Mouse (Mus musculus): ENCODE data around the gene Gramd4. TPM values are rescaled to one million over a fixed set of nuclear protein-coding genes. Genes with fewer than 3 reads are reported as not detected.
A peak's percentile ranks its signal among the peaks of the same experiment; 100 is the strongest.
"Not testable (repeated sequence)": the region's sequence is repeated elsewhere in the genome, so short reads cannot be mapped to it uniquely, and the experiment has no call there.

The Gramd4 gene
- polyA plus RNA-seq, 1 experiment from 2014 or later = 41.7 TPM

GRCm38 (mm10) chr15:86177703-86178251, 120.3 kb downstream of the Gramd4 start:
- not testable (repeated sequence) for H3K9me3 ChIP-seq; H3K4me2 ChIP-seq; H3K4me3 ChIP-seq; H3K27me3 ChIP-seq (replicated peaks); H3K36me3 ChIP-seq (replicated peaks); ATAC-seq (replicated peaks); H3K9ac ChIP-seq; H3K27ac ChIP-seq
- 94% methylated on average over 2 of the region's 2 CpGs for WGBS
- peaks cover 28% of the 10 kb centered on the region for H3K4me1 ChIP-seq

DNA sequence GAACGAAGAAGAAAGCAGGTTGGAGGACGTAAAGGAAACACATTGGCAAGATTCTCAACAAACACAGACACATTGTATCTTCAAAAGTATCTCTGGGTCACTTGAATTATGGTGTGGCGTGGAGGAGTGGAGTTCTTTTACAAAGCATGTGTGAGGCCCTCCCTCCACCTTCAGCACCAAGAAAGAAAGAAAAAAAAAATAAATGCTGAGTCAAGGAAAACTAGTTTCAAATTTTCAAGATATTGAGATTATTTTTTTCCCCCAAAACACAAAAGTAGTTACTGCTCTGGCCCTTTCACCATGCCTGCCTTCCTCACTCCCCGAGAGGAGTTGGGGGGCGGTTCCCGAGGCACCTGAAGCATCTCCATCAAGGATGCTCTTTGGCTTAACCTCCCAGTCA, 121.1 kb downstream of the Gramd4 start:
- H3K36me3 ChIP-seq (replicated peaks) = no peaks in the 10 kb centered on the region
- no peak overlapping the region for H3K4me3 ChIP-seq
- H3K27me3 ChIP-seq (replicated peaks) = no peaks in the 10 kb centered on the region
- ATAC-seq (replicated peaks) = no peak
- H3K9me3 ChIP-seq = no peaks in the 10 kb centered on the region
- H3K27ac ChIP-seq = no peak overlapping the region
- peaks cover 25% of the 10 kb centered on the region for H3K4me1 ChIP-seq
- H3K9ac ChIP-seq = no peak overlapping the region
- WGBS = 93% methylated on average over 6 of the region's 6 CpGs
- H3K4me2 ChIP-seq = no peak overlapping the region

- no peak overlapping the region for H3K4me2 ChIP-seq
- H3K36me3 ChIP-seq (replicated peaks) = no peaks in the 10 kb centered on the region
- 85% methylated on average over 4 of the region's 4 CpGs for WGBS
- H3K9me3 ChIP-seq = no peaks in the 10 kb centered on the region
- peaks cover 32% of the 10 kb centered on the region for H3K4me1 ChIP-seq
- ATAC-seq (replicated peaks) = no peak
- H3K27me3 ChIP-seq (replicated peaks) = no peaks in the 10 kb centered on the region
- no peak overlapping the region for H3K9ac ChIP-seq
- H3K27ac ChIP-seq = no peak overlapping the region
- no peak overlapping the region for H3K4me3 ChIP-seq
Observed at GRCm38 (mm10) chr15:86180427-86180826, 122.9 kb downstream of the Gramd4 start.

- not testable (repeated sequence) for H3K9ac ChIP-seq; H3K27ac ChIP-seq; H3K4me3 ChIP-seq; H3K9me3 ChIP-seq; H3K4me2 ChIP-seq; H3K27me3 ChIP-seq (replicated peaks); ATAC-seq (replicated peaks); H3K36me3 ChIP-seq (replicated peaks)
- WGBS = 95% methylated on average over 3 of the region's 3 CpGs
- H3K4me1 ChIP-seq = peaks cover 38% of the 10 kb centered on the region
Observed at GRCm38 (mm10) chr15:86181321-86181720, 123.8 kb downstream of the Gramd4 start.

DNA sequence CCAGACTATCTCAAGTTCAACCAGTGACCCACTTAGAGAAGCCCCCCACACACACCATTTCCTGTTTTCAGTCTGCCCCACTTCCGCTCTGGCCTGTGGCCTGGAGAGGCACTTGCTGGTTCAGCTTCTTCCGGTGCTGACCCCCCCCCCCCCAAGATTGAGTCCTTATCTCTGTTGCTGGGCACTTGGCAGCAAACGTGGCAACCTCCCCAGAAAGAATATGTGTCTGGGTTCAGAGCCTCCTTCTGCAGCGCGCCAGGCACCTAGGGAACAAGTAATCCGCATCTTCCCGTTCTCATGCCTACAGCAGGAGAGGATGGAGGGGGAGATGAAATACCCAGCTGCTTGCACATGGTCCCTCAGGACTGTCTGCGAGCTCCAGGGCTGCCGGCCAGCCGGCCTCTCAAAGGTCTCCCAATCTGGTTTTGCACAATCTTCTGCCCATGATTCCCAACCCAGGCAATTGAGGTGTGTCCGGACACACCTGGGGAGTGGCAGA, 124.5 kb downstream of the Gramd4 start:
- no peaks in the 10 kb centered on the region for H3K9me3 ChIP-seq
- H3K4me2 ChIP-seq = no peak overlapping the region
- peaks cover 43% of the 10 kb centered on the region for H3K4me1 ChIP-seq
- no peak overlapping the region for H3K9ac ChIP-seq
- 38% methylated on average over 11 of the region's 11 CpGs for WGBS
- H3K36me3 ChIP-seq (replicated peaks) = no peaks in the 10 kb centered on the region
- peak overlapping the region; percentile 47; the same call in 1 of the 2 replicates for H3K27ac ChIP-seq
- H3K4me3 ChIP-seq = no peak overlapping the region
- H3K27me3 ChIP-seq (replicated peaks) = no peaks in the 10 kb centered on the region
- no peak for ATAC-seq (replicated peaks)

- H3K27ac ChIP-seq = no peak overlapping the region
- peaks cover 43% of the 10 kb centered on the region for H3K4me1 ChIP-seq
- H3K9me3 ChIP-seq = no peaks in the 10 kb centered on the region
- H3K9ac ChIP-seq = no peak overlapping the region
- WGBS = 54% methylated on average over 13 of the region's 13 CpGs
- no peaks in the 10 kb centered on the region for H3K27me3 ChIP-seq (replicated peaks)
- no peak for ATAC-seq (replicated peaks)
- H3K4me2 ChIP-seq = no peak overlapping the region
- no peak overlapping the region for H3K4me3 ChIP-seq
- no peaks in the 10 kb centered on the region for H3K36me3 ChIP-seq (replicated peaks)
Observed at GRCm38 (mm10) chr15:86182646-86183045, 125.2 kb downstream of the Gramd4 start.

- Histone ChIP-seq H3K36me3 (replicated peaks) (no peaks in the 10 kb centered on the region), H3K9ac (no peak overlapping the region), H3K4me1 (peaks cover 48% of the 10 kb centered on the region), H3K27ac (no peak overlapping the region), H3K4me2 (no peak overlapping the region), H3K4me3 (no peak overlapping the region), H3K9me3 (no peaks in the 10 kb centered on the region), H3K27me3 (replicated peaks) (no peaks in the 10 kb centered on the region)
- no peak for ATAC-seq (replicated peaks)
- WGBS = 95% methylated on average over 8 of the region's 8 CpGs
Observed at GRCm38 (mm10) chr15:86183484-86183883, 126.0 kb downstream of the Gramd4 start.

DNA sequence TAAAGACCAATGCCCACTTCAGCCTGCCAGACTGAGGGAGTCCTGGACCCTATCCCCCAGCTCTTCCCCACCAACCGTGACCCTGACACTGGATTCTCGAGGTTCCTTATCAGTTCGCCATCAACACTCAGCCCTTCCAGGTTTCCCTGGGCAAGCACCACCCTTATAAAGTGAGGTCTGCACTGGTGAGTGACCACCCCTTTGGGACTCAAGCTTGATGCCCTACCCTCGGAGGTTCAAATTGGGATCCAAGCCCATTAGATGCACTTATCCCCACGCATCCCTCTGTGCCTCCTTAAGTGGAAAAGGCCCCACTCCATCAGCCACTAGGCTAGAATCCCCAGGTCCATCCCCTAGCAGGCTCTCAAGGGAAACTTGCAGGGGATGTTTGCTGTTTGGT, 126.6 kb downstream of the Gramd4 start:
- 0 out of 2 replicates have a peak overlapping the region, but pooled peaks have one; percentile 88 for H3K27ac ChIP-seq

DNA sequence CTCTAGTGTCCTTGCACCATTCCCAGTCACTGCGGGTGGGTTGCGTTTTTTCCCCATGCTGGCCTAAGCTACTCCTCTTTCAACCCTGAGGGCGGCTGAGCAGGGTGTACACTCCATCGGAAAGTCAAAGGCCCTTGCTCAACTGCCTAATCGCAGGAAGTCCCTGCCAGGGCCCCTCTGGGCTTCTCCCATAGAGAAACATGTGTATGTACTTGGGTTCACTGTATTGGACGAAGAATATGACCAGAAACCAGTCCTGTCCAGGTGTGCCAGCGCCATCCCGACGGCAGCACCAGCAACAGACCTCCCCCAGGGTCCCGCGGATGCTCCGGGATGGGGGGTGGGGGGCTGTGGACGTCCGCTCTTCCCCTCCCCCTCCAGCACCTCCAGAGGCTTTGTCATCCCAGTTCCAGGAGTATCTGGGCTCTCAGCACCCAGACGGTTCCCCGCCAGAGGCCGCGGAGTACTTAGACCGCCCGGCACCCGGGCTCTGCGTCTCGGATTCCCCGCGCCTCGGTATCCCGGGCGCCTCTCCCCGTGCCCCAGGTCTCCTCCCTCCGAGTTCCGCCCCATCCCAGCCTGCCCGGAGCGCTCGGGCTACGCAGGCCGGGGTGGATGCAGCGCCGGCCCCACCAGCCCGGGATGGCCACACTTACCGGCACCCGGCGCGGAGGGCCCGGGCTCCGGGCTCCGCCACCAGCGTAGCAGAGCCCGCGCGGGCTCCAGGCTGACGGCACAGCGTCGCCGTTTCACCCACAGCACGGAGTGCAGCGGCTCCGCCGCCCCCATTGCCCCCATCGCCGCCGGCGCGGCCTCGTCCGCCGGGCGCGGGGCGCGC, 127.6 kb downstream of the Gramd4 start:
- Histone ChIP-seq H3K36me3 (replicated peaks) (no peaks in the 10 kb centered on the region), H3K4me2 (peak overlapping the region; percentile 85), H3K4me1 (peaks cover 57% of the 10 kb centered on the region), H3K27ac (peak overlapping the region; percentile 88), H3K9me3 (no peaks in the 10 kb centered on the region), H3K9ac (peak overlapping the region; percentile 78), H3K4me3 (peak overlapping the region; percentile 55), H3K27me3 (replicated peaks) (no peaks in the 10 kb centered on the region)
- peak; percentile 70 for ATAC-seq (replicated peaks)
- WGBS = under 1% methylated on average over 70 of the region's 70 CpGs

More for the DNA sequence above, 126.6 kb downstream of the Gramd4 start:
- Histone ChIP-seq H3K9ac (peak overlapping the region; percentile 78), H3K36me3 (replicated peaks) (no peaks in the 10 kb centered on the region), H3K27me3 (replicated peaks) (no peaks in the 10 kb centered on the region), H3K4me1 (peaks cover 53% of the 10 kb centered on the region), H3K4me3 (peak overlapping the region; percentile 55), H3K9me3 (no peaks in the 10 kb centered on the region), H3K4me2 (peak overlapping the region; percentile 85)
- no peak for ATAC-seq (replicated peaks)
- 71% methylated on average over 5 of the region's 5 CpGs for WGBS

DNA sequence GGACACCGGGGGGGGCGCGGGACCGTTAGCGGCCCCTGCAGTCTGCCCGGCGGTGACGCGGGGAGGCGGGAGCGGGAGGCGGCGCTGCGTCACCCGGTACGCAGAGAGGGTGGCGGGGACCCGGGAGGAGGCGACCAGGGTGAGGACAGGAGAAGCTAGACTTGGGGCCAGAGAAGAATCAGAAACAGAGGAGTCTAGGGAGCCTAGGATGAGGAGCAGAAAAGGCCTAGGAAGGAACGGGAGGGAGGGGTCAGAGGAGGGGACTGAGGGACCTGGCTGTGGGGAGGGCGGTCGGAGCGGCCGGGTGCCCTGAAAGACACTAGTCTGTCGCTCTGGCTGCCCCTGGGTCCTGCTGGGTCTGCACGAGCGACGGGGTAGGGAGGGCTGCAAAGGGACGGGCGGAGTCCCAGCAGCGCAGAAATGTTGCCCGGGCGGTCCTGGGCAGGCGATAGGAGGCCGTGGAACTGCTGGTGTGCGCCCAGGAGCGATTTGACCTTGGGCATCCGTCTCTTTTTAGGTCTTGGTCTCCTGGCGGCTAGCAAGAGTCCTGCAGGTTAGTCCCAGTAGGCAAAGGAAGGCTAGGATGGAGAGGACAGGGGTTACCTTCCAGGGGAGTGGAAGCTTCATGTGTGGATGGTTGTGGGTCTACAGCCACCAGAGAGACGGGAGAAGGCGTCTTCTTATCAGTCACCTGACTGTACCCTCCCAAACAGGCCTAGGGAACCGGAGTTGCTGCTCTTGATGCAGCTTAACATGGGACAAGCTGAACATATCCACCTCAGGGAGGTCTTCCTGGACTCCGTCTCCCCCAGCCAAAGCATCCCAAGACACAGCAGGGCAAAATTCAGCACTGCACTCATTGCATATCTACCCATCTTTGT, 128.4 kb downstream of the Gramd4 start, which contains the start of gene Cerk:
Gene Cerk, minus strand, starts transcription at position 453 of the 881 bp plus-strand sequence.
- peak within 1 kb of the TSS; percentile 88 for H3K27ac ChIP-seq
- peaks cover 57% of the 10 kb centered on the region for H3K4me1 ChIP-seq
- H3K36me3 ChIP-seq (replicated peaks) = no peaks in the 10 kb centered on the region
- no peaks in the 10 kb centered on the region for H3K9me3 ChIP-seq
- H3K4me2 ChIP-seq = peak within 1 kb of the TSS; percentile 85
- H3K4me3 ChIP-seq = peak within 1 kb of the TSS; percentile 55
- 3% methylated on average over 42 of the region's 43 CpGs for WGBS
- ATAC-seq (replicated peaks) = peak; percentile 72
- H3K27me3 ChIP-seq (replicated peaks) = no peaks in the 10 kb centered on the region
- peak within 1 kb of the TSS; percentile 78 for H3K9ac ChIP-seq

DNA sequence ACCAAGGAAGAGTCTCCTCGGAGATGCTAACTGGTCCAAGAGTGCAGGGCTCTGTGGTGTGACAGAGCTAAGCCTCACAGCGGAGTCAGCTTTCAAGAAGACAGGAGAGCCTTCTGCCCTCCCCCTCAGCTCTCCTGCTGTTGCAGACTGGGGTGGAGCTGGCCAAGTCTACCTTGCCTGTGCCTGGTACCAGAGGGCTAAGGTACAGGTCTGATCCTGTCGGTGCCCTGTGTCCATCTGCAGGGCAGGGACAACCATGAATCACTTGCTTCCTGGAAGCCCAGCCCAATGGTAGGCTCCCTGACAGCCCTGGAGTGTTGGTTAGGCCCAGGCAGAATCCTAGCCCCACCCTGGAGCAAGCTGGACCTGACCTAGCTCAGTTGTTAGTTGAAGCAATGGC, 129.2 kb downstream of the Gramd4 start:
- Histone ChIP-seq H3K4me2 (peak overlapping the region; percentile 85; the same call in 1 of the 2 replicates), H3K4me1 (peaks cover 54% of the 10 kb centered on the region), H3K36me3 (replicated peaks) (no peaks in the 10 kb centered on the region), H3K27ac (no peak overlapping the region), H3K9ac (no peak overlapping the region), H3K27me3 (replicated peaks) (no peaks in the 10 kb centered on the region), H3K4me3 (no peak overlapping the region), H3K9me3 (no peaks in the 10 kb centered on the region)
- no peak for ATAC-seq (replicated peaks)
- 52% methylated on average over 3 of the region's 3 CpGs for WGBS

All from midbrain, embryonic 15.5 days (tissue).